Mouse (Mus musculus) gastrocnemius, adult 2 months (tissue): ENCODE results near the gene Ubxn1. TPM values are rescaled to one million over a fixed set of nuclear protein-coding genes. Genes with fewer than 3 reads are reported as not detected.
"Not testable (repeated sequence)": the region's sequence is repeated elsewhere in the genome, so short reads cannot be mapped to it uniquely, and the experiment has no call there.

ENCODE experiments used
- DNase-seq: peaks from one replicate; pipeline ENCODE4 v3.0.0; 2022
- H3K27ac ChIP-seq: fragments of 200-600 bp; 2 replicates; pipeline ENCODE4 v1.8.1; 2022; ENCODE audit warnings: mild to moderate bottlenecking
- H3K4me3 ChIP-seq: fragments of 200-600 bp; 2 replicates; pipeline ENCODE4 v1.8.1; 2022; ENCODE audit warnings: mild to moderate bottlenecking, moderate library complexity
- CTCF ChIP-seq: fragments of 200-600 bp; IDR thresholded peaks from 2 replicates; pipeline ENCODE4 v1.8.1; 2022; ENCODE audit warnings: antibody characterized with exemption, mild to moderate bottlenecking, moderate library complexity
- intact Hi-C: fragments of 180-260 bp; cut with DNase I; formaldehyde crosslinking; loops from one replicate; pipeline ENCODE4 v1.15.1; 2025
- total RNA-seq, 2 experiments: library from RNA; stranded (reverse); gene quantifications; 2 replicates each; pipeline ENCODE4 v1.2.3; 2021

The Ubxn1 gene
- total RNA-seq, 2 experiments from 2014 or later, result 199 to 235 TPM

DNA sequence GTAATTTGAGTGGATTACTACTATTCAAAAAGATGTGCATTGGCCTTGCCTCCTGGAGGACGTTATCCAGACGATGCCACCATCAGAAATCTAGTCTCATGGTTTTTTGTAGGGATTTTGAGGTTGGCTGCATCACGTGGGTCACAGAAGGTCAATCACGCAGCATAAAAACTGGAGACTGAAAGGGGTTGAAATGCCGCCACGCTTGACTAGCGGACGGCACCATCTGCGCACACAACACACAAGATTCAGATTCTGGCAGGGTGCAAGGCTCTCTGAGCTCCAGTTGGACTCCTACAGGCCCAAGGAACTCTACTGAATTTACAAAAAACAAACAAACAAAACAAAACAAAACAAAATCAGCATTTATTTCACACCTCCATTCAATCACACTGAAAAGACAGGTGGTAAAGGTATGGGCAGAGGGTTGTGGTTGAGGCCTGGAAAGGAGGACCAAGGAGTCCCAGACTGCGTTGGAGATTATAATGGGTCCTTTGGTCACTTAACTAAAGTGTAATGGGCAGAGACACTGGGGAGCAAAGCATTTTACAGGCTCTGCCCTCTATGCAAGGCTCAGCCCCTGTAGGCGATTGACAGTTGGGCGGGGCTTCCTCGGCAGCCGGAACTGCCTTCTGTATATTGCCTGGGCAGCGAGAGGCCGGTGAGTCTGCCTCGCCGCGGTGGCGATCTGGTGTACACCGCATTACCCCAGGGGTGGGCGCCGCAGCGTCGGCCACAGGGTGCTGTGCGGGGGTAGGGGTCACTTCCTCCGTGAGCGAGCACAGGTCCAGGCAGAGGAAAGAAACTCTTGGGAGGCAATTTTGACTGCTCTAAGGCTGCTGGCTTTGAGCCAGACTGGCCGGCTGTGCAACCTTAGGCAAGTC lies 31.1 kb upstream of the Ubxn1 start:
- peak; percentile 75 for DNase-seq
- no peak for TF ChIP-seq CTCF
- intact Hi-C loops, result no loop called here
- Histone ChIP-seq H3K4me3 (peak overlapping the region; percentile 82), H3K27ac (peak overlapping the region; percentile 71)

DNA sequence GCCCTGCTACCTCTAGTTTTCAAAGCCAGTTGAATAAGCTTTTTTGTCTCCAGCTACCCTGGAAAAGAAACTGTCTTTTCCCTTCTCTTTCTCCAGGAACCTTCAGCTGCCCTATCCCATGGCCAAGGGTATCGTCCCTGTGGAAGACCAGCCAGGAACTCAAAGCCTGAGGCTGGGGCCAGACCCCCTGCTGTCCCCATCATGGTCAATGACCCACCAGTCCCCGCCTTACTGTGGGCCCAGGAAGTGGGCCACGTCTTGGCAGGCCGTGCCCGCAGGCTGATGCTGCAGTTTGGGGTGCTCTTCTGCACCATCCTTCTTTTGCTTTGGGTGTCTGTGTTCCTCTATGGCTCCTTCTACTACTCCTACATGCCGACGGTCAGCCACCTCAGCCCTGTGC lies 30.3 kb upstream of the Ubxn1 start:
- DNase-seq, result no peak
- Histone ChIP-seq H3K27ac (peak overlapping the region; percentile 71), H3K4me3 (peak overlapping the region; percentile 82)
- no peak for TF ChIP-seq CTCF
- intact Hi-C loops, result no loop called here

DNA sequence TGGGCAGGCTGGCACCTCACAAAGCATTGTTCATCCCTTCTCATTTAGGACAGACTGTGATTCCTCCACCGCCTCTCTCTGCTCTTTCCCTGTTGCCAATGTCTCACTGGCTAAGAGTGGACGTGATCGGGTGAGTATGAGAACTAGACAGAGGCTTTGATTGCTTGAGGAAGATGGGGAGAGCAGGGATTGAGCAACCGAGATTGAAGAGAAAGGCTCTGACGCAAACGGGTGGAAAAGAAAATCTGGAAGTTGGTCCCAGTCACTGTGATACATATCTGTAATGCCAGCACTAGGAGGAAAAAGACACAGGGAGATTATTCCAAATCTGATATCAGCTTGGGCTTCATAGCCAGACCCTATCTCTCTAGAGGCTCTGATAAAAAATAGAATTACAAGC lies 28.3 kb upstream of the Ubxn1 start:
- H3K4me3 ChIP-seq, result no peak overlapping the region
- H3K27ac ChIP-seq, result no peak overlapping the region
- no peak for DNase-seq
- TF ChIP-seq CTCF, result no peak
- intact Hi-C loops, result no loop called here

DNA sequence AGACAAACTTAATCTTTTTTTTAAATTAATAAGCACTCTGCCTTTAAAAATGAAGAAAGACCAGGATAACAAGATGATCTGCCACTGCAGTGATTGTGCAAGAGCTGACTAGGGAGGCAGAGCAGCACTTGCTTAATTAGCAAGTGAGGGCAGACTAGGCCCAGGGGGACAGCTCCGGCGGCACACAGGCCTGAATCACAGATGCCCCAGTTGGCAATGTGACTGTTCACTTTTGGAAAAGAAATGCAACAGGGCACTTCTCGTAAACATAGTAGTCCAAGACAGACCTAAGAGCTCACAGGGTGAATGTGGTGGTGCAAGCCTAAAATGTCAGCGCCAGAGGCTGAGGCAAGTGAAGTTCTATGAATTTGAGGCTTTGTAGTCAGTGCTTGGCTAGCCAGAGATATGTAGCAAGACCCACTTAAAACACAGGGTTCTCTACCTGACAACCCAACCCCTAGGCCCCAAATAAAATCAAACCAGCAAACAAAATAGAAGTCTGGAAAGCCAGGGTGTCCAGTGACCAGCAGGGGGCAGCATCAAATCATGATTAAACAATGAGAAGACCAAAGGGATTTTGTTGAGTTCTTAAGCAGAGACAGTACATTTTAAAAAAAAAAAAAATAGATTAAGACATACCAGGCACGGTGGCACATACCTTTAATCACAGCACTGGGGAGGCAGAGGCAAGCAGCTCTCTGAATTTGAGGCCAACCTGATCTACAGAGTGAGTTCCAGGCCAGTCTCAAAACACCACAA lies 26.7 kb upstream of the Ubxn1 start:
- peak; percentile 81 for TF ChIP-seq CTCF
- peak; percentile 82 for DNase-seq

DNA sequence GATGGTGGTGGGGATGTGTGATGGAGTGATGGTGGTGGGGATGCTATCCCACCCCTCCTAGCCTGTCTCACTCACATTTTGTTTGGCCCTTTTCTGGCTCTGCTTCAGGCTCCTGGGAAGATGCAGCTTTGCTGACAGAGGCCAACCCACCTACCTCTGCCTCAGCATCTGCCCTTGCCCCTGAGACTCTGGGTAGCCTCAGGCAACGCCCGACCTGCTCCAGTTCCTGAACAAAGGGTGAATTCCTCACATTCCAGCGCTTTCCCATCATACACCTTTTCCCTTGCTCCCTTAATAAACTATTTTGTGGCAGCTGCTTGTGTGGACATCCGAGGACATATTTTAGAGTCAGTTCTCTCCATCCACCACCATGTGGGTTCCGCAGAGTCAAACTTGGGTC lies 22.9 kb upstream of the Ubxn1 start:
- H3K4me3 ChIP-seq, result no peak overlapping the region
- no peak overlapping the region for H3K27ac ChIP-seq
- DNase-seq, result no peak
- intact Hi-C loops, result no loop called here
- TF ChIP-seq CTCF, result no peak

More for the DNA sequence above, 26.7 kb upstream of the Ubxn1 start:
- Histone ChIP-seq H3K27ac (peak overlapping the region; percentile 20), H3K4me3 (no peak overlapping the region)
- intact Hi-C loops, result loop anchor here (2.0 kb wide), 1 partner anchor 266 kb away; no protein-coding TSS in a partner anchor

DNA sequence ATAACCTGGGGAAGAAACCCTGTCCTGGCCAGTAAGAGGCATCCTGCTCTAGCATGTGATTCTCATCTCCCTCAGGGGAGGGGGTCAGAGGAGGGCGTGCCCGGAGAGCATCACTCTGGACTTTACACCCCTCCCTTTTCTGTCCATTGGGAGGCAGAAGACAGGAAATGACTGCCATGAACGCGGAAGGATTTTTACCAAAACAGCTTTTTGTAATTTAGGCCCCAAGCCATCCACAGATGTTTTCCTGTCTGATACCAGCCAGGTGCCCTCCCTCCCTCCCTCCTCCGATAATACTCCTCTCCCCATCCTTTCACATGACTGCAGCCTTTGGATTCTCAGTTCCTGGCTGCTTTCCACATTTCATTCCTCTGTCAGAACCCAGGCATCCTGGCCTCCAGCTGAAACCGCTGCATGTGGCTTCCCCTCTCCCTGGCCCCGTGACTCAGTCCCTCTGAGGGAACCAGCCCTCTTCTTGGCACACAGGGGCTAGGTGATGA lies 20.8 kb upstream of the Ubxn1 start, which contains the start of gene Lrrn4cl:
TSS of gene Lrrn4cl (plus strand) at position 367 of the 500 bp plus-strand sequence.
- intact Hi-C loops, result no loop called here
- H3K4me3 ChIP-seq, result peak within 1 kb of the TSS; percentile 67
- peak; percentile 78 for DNase-seq
- no peak for TF ChIP-seq CTCF
- H3K27ac ChIP-seq, result peak within 1 kb of the TSS; percentile 88

DNA sequence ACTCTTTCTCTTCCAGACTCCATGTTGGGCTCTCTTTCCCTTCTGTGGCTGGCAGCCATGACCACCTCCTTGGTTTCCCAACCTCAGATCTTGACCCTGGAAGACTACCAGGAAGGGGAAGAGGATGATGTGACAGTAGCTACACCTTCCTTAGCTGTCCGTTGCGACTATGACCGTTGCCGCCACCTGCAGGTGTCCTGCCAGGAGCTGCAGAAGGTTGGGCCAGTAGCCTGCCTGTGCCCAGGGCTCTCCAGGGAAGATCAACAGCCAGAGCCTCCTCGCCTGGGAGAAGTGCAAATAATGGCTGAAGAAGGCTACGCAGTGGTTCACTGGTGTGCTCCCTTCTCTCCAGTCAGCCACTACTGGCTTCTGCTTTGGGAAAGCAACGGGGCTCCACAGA lies 19.7 kb upstream of the Ubxn1 start:
- intact Hi-C loops, result no loop called here

DNA sequence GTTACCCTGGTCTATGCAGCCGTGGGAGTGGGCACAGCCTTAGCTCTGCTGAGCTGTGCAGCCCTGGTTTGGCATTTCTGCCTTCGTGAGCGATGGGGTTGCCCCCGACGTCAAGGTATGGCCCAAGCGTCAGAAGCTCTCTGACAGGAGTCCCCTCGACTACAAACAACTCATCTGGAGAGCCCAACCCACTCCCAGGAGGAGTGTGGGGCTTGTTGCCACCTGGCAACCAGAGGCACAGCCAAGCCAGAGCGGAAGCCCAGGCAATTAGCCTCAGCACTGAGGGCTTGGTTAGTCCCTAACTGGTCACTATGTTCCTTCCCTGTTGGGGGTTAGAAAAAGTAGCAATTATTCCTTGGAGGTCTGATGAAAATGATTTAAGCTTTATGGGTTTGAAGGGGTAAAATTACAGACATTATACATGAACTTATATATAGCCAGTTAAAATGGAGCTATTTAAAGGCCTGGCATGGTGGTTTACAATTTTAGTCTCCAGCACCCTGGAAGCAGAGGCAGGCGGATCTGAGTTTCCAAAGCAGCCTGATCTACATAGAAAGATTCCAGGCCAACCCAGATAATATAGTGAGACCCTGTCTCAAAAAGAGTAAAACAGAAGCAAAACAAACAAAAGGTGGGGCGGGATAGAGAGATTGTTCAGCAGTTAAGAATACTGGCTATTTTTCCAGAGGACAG lies 18.9 kb upstream of the Ubxn1 start:
- peak overlapping the region; percentile 88 for H3K27ac ChIP-seq
- peak; percentile 81 for DNase-seq
- TF ChIP-seq CTCF, result no peak
- intact Hi-C loops, result no loop called here
- peak overlapping the region; percentile 67 for H3K4me3 ChIP-seq

More for the DNA sequence above, 19.7 kb upstream of the Ubxn1 start:
- Histone ChIP-seq H3K27ac (peak overlapping the region; percentile 88), H3K4me3 (peak overlapping the region; percentile 67)
- DNase-seq, result no peak
- no peak for TF ChIP-seq CTCF

DNA sequence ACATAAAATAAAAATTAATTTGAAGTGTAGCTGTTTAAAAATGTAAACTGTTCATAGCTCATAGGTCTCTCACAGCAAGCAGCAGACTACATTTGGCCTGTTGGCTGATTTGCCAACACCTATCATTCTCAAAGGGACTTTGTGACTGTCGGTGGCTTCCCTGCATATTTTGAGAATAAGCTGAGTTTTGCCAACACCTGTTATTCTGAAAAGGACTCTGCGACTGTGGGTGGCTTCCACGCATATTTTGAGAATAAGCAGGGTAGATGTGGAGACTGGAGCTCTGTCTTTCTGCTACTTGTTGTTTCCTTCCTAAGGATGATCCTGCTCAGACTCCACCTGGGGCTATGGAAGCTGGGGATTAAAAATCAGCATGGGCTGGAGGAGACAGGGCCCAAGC lies 18.2 kb upstream of the Ubxn1 start:
- Histone ChIP-seq H3K27ac (no peak overlapping the region), H3K4me3 (peak overlapping the region; percentile 67)
- no peak for DNase-seq
- intact Hi-C loops, result no loop called here
- no peak for TF ChIP-seq CTCF

DNA sequence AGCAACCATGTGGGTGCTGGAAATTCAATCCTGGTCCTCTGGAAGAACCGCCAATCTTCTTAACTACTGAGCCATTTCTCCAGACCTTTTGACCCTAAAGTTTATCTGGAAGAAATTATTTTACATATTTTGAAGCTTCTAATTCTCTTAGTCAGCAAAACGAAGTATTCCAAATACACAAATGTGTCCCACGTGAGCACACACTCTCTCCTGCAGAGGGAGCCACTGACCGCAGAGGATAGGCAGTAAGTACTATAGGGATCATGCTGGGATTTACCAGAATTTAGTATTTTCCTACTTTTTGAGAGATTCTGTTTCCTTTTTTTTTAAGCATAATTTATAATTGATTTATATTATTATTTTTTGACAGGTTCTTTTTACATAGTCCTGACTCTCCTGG lies 13.6 kb upstream of the Ubxn1 start:
- peak; percentile 62 for DNase-seq
- peak; percentile 79 for TF ChIP-seq CTCF
- Histone ChIP-seq H3K27ac (no peak overlapping the region), H3K4me3 (no peak overlapping the region)
- intact Hi-C loops, result loop anchor here (1.0 kb wide), 1 partner anchor 253 kb away; no protein-coding TSS in a partner anchor

DNA sequence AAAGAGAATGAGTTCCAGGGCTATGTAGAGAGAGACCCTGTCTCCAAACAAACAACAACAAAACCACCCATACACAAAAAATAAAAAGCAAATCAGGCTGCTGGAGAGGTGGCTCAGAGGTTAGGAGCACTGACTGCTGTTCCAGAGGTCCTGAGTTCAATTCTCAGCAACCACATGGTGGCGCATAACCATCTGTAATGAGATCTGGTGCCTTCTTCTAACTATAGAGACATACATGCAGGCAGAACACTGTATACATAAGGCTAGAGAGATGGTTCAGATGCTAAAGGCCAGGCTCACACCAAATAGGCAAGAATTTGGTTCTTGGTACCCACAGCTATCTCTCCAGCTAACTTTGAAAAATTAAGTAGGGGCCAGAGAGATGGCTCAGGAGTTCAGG lies 12.3 kb upstream of the Ubxn1 start:
- TF ChIP-seq CTCF, result peak; percentile 54
- intact Hi-C loops, result no loop called here
- no peak overlapping the region for H3K4me3 ChIP-seq
- no peak overlapping the region for H3K27ac ChIP-seq
- no peak for DNase-seq

DNA sequence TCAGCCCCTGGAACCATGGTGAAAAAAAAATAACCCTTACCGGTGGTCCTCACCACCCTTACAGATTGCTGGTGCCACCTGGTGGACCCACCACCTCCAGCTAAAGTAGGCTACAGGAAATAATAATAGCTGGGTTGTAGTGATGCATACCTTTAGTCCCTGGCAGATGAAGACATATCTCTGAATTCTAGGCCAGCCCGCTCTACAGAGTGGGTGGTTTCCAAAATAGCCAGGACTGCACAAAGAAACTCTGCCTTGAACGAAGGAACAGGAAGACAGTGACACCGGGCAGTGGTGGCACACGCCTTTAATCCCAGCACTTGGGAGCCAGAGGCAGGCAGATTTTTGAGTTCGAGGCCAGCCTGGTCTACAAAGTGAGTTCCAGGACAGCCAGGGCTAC lies 7.0 kb upstream of the Ubxn1 start:
- intact Hi-C loops, result no loop called here

DNA sequence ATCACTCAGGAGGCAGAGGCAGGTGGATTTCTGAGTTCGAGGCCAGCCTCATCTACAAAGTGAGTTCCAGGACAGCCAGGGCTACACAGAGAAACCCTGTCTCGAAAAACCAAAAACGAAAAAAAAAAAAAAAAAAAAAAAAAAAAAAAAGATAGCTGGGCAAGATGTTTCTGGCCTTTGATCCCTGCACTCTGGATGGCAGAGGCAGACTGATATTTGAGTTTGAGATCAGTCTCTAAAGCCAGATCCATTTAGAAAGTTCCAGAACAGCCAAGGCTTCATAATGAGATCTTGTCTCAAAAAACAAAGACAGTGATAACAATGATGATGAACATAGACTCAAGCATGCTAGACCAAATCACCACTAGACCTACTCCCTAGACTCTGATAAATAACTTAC lies 915 bp upstream of the Ubxn1 start:
- Histone ChIP-seq H3K4me3 (peak overlapping the region; percentile 94), H3K27ac (peak overlapping the region; percentile 94)
- intact Hi-C loops, result loop anchor here (2.0 kb wide), 1 partner anchor 28 kb away; the partner anchor contains the start of gene Ganab
- not testable (repeated sequence) for DNase-seq

More for the DNA sequence above, 7.0 kb upstream of the Ubxn1 start:
- Histone ChIP-seq H3K4me3 (no peak overlapping the region), H3K27ac (no peak overlapping the region)
- no peak for TF ChIP-seq CTCF
- no peak for DNase-seq
